Mouse (Mus musculus) megakaryocyte progenitor cell, adult 5-6 weeks (primary cell): Measurements from ENCODE around the gene Sart3. TPM values are rescaled to one million over a fixed set of nuclear protein-coding genes. Genes with fewer than 3 reads are reported as not detected.

ENCODE experiments used
- total RNA-seq, 2 experiments: library from RNA; stranded (forward) in 1 of 2; stranded (reverse) in 1 of 2; fragments of 157-497, 149-512 nt in 1 of 2; fragments of 200-1000 nt in 1 of 2; gene quantifications; 2 replicates each; pipeline versions ENCODE4 v1.2.3 to v1.2.4; 2015 to 2017

Sart3 gene
- total RNA-seq, 2 experiments from 2014 or later: 17.2 to 26.0 TPM

Other genes starting within 250 kb of the Sart3 start
- 0.85 and 0.94 TPM in 2 replicates for gene Cmklr1, start 122.1 kb downstream of the Sart3 start, total RNA-seq (2015)
- gene Cmklr1, start 122.1 kb downstream of the Sart3 start, total RNA-seq (2017): not detected in 2 replicates
- not detected in 2 replicates for gene 1700069L16Rik, start 47.7 kb downstream of the Sart3 start, total RNA-seq (2015)
- gene 1700069L16Rik, start 47.7 kb downstream of the Sart3 start, total RNA-seq (2017): not detected in 2 replicates
- gene Ficd, start 36.7 kb downstream of the Sart3 start, total RNA-seq (2015): 2.5 and 3.1 TPM in 2 replicates
- 1.5 and 2.6 TPM in 2 replicates for gene Ficd, start 36.7 kb downstream of the Sart3 start, total RNA-seq (2017)
- 108 TPM in 2 replicates for gene Iscu, start 238 bp upstream of the Sart3 start, total RNA-seq (2015)
- 87.2 and 98.4 TPM in 2 replicates for gene Iscu, start 238 bp upstream of the Sart3 start, total RNA-seq (2017)
- gene Tmem119, start 28.0 kb upstream of the Sart3 start, total RNA-seq (2015): 6.5 and 7.2 TPM in 2 replicates
- gene Tmem119, start 28.0 kb upstream of the Sart3 start, total RNA-seq (2017): 5.6 and 8.2 TPM in 2 replicates
- gene Selplg, start 60.1 kb upstream of the Sart3 start, total RNA-seq (2015): 244 and 245 TPM in 2 replicates
- 82.0 and 99.0 TPM in 2 replicates for gene Selplg, start 60.1 kb upstream of the Sart3 start, total RNA-seq (2017)
- 59.7 and 63.9 TPM in 2 replicates for gene Coro1c, start 136.2 kb upstream of the Sart3 start, total RNA-seq (2015)
- 81.8 and 83.9 TPM in 2 replicates for gene Coro1c, start 136.2 kb upstream of the Sart3 start, total RNA-seq (2017)
- 4.5 and 5.0 TPM in 2 replicates for gene Ssh1, start 221.4 kb upstream of the Sart3 start, total RNA-seq (2015)
- gene Ssh1, start 221.4 kb upstream of the Sart3 start, total RNA-seq (2017): 3.3 and 4.2 TPM in 2 replicates
- not detected in 2 replicates for gene Dao, start 231.2 kb upstream of the Sart3 start, total RNA-seq (2015)
- not detected in 2 replicates for gene Dao, start 231.2 kb upstream of the Sart3 start, total RNA-seq (2017)